Mouse (Mus musculus): ENCODE data around the gene Kcna3.
A peak's percentile ranks its signal among the peaks of the same experiment; 100 is the strongest.

Gene Kcna3

GRCm38 (mm10) chr3:107035521-107036457 lies at the start of gene Kcna3:
TSS of gene Kcna3 (plus strand) at chr3:107036169.
- DNase-seq (ENCODE audit: low read depth, low spot score): no peak

- no peak for DNase-seq (ENCODE audit: low read depth, low spot score)
Measured at GRCm38 (mm10) chr3:106991334-106991733, 44.6 kb upstream of the Kcna3 start.

- no peak for DNase-seq (ENCODE audit: low read depth, low spot score)
Measured at GRCm38 (mm10) chr3:106995347-106995746, 40.6 kb upstream of the Kcna3 start.

- no peak for DNase-seq (ENCODE audit: low read depth, low spot score)
Measured at GRCm38 (mm10) chr3:106996186-106996585, 39.8 kb upstream of the Kcna3 start.

GRCm38 (mm10) chr3:106998370-106998769 lies 37.6 kb upstream of the Kcna3 start:
- no peak for DNase-seq (ENCODE audit: low read depth, low spot score)

- DNase-seq (ENCODE audit: low read depth, low spot score): no peak
Measured at GRCm38 (mm10) chr3:107000165-107000564, 35.8 kb upstream of the Kcna3 start.

- no peak for DNase-seq (ENCODE audit: low read depth, low spot score)
Measured at GRCm38 (mm10) chr3:107002249-107003123, 33.5 kb upstream of the Kcna3 start.

GRCm38 (mm10) chr3:107009329-107010076 lies 26.5 kb upstream of the Kcna3 start:
- peak; percentile 74 for DNase-seq (ENCODE audit: low read depth, low spot score)

- no peak for DNase-seq (ENCODE audit: low read depth, low spot score)
Measured at GRCm38 (mm10) chr3:107018286-107018685, 17.7 kb upstream of the Kcna3 start.

- DNase-seq (ENCODE audit: low read depth, low spot score): no peak
Measured at GRCm38 (mm10) chr3:107031547-107031946, 4.4 kb upstream of the Kcna3 start.

GRCm38 (mm10) chr3:107034776-107035175 lies 1.2 kb upstream of the Kcna3 start:
- DNase-seq (ENCODE audit: low read depth, low spot score): no peak

- DNase-seq (ENCODE audit: low read depth, low spot score): no peak
Measured at GRCm38 (mm10) chr3:107036458-107037039, 580 bp downstream of the Kcna3 start.

GRCm38 (mm10) chr3:107037105-107037504 lies 1.1 kb downstream of the Kcna3 start:
- DNase-seq (ENCODE audit: low read depth, low spot score): no peak

- DNase-seq (ENCODE audit: low read depth, low spot score): no peak
Measured at GRCm38 (mm10) chr3:107037536-107038155, 1.7 kb downstream of the Kcna3 start.

GRCm38 (mm10) chr3:107038156-107038536 lies 2.2 kb downstream of the Kcna3 start:
- no peak for DNase-seq (ENCODE audit: low read depth, low spot score)

GRCm38 (mm10) chr3:107038661-107039223 lies 2.8 kb downstream of the Kcna3 start:
- peak; percentile 85 for DNase-seq (ENCODE audit: low read depth, low spot score)

- no peak for DNase-seq (ENCODE audit: low read depth, low spot score)
Measured at GRCm38 (mm10) chr3:107039306-107039705, 3.3 kb downstream of the Kcna3 start.

GRCm38 (mm10) chr3:107040408-107040807 lies 4.4 kb downstream of the Kcna3 start:
- no peak for DNase-seq (ENCODE audit: low read depth, low spot score)

GRCm38 (mm10) chr3:107041718-107042117 lies 5.7 kb downstream of the Kcna3 start:
- DNase-seq (ENCODE audit: low read depth, low spot score): no peak

- no peak for DNase-seq (ENCODE audit: low read depth, low spot score)
Measured at GRCm38 (mm10) chr3:107061468-107061867, 25.5 kb downstream of the Kcna3 start.

Data from telencephalon, adult 2 months (tissue).